Mouse (Mus musculus) Patski (cell line): ENCODE results near the gene Katnb1. TPM values are rescaled to one million over a fixed set of nuclear protein-coding genes. Genes with fewer than 3 reads are reported as not detected.

Experiments
- ATAC-seq: fragments of 100-300 bp; one replicate; pipeline ENCODE4 v1.8.0; 2021
- CTCF ChIA-PET: fragments of 350-600 bp; sonication (Branson Sonifier 250); formaldehyde crosslinking; loops from one replicate; lab custom pipeline; 2022; ENCODE audit warnings: inconsistent platforms; lab: Charles Lee
- POLR2A ChIA-PET: fragments of 350-600 bp; sonication (Branson Sonifier 250); formaldehyde crosslinking; loops from one replicate; lab custom pipeline; 2022; ENCODE audit warnings: antibody characterized with exemption, inconsistent platforms; lab: Charles Lee
- DNase-seq: peaks from one replicate; pipeline ENCODE4 v3.0.0-alpha.2; 2011; ENCODE audit warnings: low read depth, low spot score
- H3K27me3 ChIP-seq: fragments of 371-371 bp; one replicate; pipeline ENCODE4 v1.5.1; 2021
- CTCF ChIP-seq: fragments of 100-300 bp; IDR thresholded peaks from one replicate; pipeline ENCODE4 v1.5.1; 2021
- in situ Hi-C: fragments of 300-500 bp; cut with MboI; formaldehyde crosslinking; loops from 3 replicates; pipeline ENCODE4 v1.11.1; 2018; ENCODE audit warnings: low pct_unique_long_range_greater_than_20kb, mixed read lengths
- polyA plus RNA-seq: library from polyadenylated mRNA; unstranded; gene quantifications from one replicate; pipeline ENCODE4 v1.2.3, GENCODE M21; 2021

The Katnb1 gene
- polyA plus RNA-seq, 1 experiment from 2014 or later = 28.2 TPM

- DNase-seq (no peak), ATAC-seq (no peak)
- TF ChIP-seq CTCF = no peak
- CTCF ChIA-PET = interaction anchor here (1.0 to 1.2 kb wide), 2 partner anchors 12 to 67 kb away, joined by 3 to 4 read pairs; no protein-coding TSS in a partner anchor
- H3K27me3 ChIP-seq = no peaks in the 10 kb centered on the region
- in situ Hi-C loops = loop anchor here (10.0 kb wide), 1 partner anchor 69 kb away; the partner anchor contains the start of gene Kifc3
- POLR2A ChIA-PET = interaction anchor here (1.2 to 1.4 kb wide), 2 partner anchors 30 to 54 kb away, joined by 3 read pairs; no protein-coding TSS in a partner anchor
Measured at GRCm38 (mm10) chr8:95136218-95136617, 55.2 kb downstream of the Katnb1 start.

- ATAC-seq = no peak
- in situ Hi-C loops = loop anchor here (10.0 kb wide), 1 partner anchor 68 kb away; the partner anchor contains the start of gene Kifc3
- no peaks in the 10 kb centered on the region for H3K27me3 ChIP-seq
- POLR2A ChIA-PET = interaction anchor here (0.5 to 1.4 kb wide), 4 partner anchors 23 to 196 kb away, joined by 3 to 5 read pairs (median 3); no protein-coding TSS in a partner anchor
- CTCF ChIA-PET = no interaction called here
- DNase-seq = no peak
- no peak for TF ChIP-seq CTCF
Measured at GRCm38 (mm10) chr8:95137201-95137600, 56.2 kb downstream of the Katnb1 start.

GRCm38 (mm10) chr8:95137641-95138098 is 56.7 kb downstream of the Katnb1 start:
- ChIA-PET POLR2A (interaction anchor here (0.9 to 1.4 kb wide), 2 partner anchors 24 to 29 kb away, joined by 3 to 5 read pairs; no protein-coding TSS in a partner anchor), CTCF (interaction anchor here (1.4 kb wide), 1 partner anchor 66 kb away, joined by 7 read pairs; no protein-coding TSS in a partner anchor)
- ATAC-seq (peak; percentile 82), DNase-seq (no peak)
- in situ Hi-C loops = loop anchor here (10.0 kb wide), 1 partner anchor 67 kb away; the partner anchor contains the start of gene Kifc3
- no peaks in the 10 kb centered on the region for H3K27me3 ChIP-seq
- TF ChIP-seq CTCF = no peak

- peak; percentile 10 for ATAC-seq
Measured at GRCm38 (mm10) chr8:95138341-95139050, 57.5 kb downstream of the Katnb1 start.

GRCm38 (mm10) chr8:95139051-95139365 is 58.0 kb downstream of the Katnb1 start:
- H3K27me3 ChIP-seq = no peaks in the 10 kb centered on the region
- DNase-seq (no peak), ATAC-seq (no peak)
- ChIA-PET CTCF (interaction anchor here (1.7 kb wide), 1 partner anchor 45 kb away, joined by 3 read pairs; no protein-coding TSS in a partner anchor), POLR2A (interaction anchor here (0.7 to 1.0 kb wide), 2 partner anchors 24 to 61 kb away, joined by 3 read pairs; no protein-coding TSS in a partner anchor)
- TF ChIP-seq CTCF = no peak
- in situ Hi-C loops = loop anchor here (10.0 kb wide), 1 partner anchor 66 kb away; the partner anchor contains the start of gene Kifc3

More at GRCm38 (mm10) chr8:95138341-95139050, 57.5 kb downstream of the Katnb1 start:
- TF ChIP-seq CTCF = no peak
- ChIA-PET CTCF (interaction anchor here (0.8 to 1.7 kb wide), 3 partner anchors 31 to 65 kb away, joined by 3 to 7 read pairs (median 3); no protein-coding TSS in a partner anchor), POLR2A (interaction anchor here (0.7 to 1.0 kb wide), 2 partner anchors 24 to 61 kb away, joined by 3 read pairs; no protein-coding TSS in a partner anchor)
- in situ Hi-C loops = loop anchor here (10.0 kb wide), 1 partner anchor 66 kb away; the partner anchor contains the start of gene Kifc3
- DNase-seq = no peak
- H3K27me3 ChIP-seq = no peaks in the 10 kb centered on the region

- no peak for TF ChIP-seq CTCF
- ATAC-seq (no peak), DNase-seq (no peak)
- ChIA-PET CTCF (interaction anchor here (1.4 to 2.4 kb wide), 2 partner anchors 15 to 60 kb away, joined by 5 read pairs; no protein-coding TSS in a partner anchor), POLR2A (interaction anchor here (0.6 to 1.6 kb wide), 5 partner anchors 9 to 1093 kb away, joined by 3 to 6 read pairs (median 3); no protein-coding TSS in a partner anchor)
- H3K27me3 ChIP-seq = no peaks in the 10 kb centered on the region
- in situ Hi-C loops = no loop called here
Measured at GRCm38 (mm10) chr8:95140555-95140954, 59.6 kb downstream of the Katnb1 start.

GRCm38 (mm10) chr8:95141026-95141425 is 60.0 kb downstream of the Katnb1 start:
- CTCF ChIA-PET = interaction anchor here (1.4 to 2.4 kb wide), 2 partner anchors 14 to 60 kb away, joined by 5 read pairs; no protein-coding TSS in a partner anchor
- POLR2A ChIA-PET = interaction anchor here (0.6 to 2.4 kb wide), 6 partner anchors 9 to 1094 kb away, joined by 3 to 17 read pairs (median 4); no protein-coding TSS in a partner anchor
- ATAC-seq (no peak), DNase-seq (no peak)
- in situ Hi-C loops = no loop called here
- no peak for TF ChIP-seq CTCF
- no peaks in the 10 kb centered on the region for H3K27me3 ChIP-seq

- in situ Hi-C loops = no loop called here
- TF ChIP-seq CTCF = no peak
- ATAC-seq (no peak), DNase-seq (no peak)
- H3K27me3 ChIP-seq = no peaks in the 10 kb centered on the region
- ChIA-PET POLR2A (interaction anchor here (0.5 to 2.4 kb wide), 7 partner anchors 9 to 226 kb away, joined by 3 to 17 read pairs (median 4); no protein-coding TSS in a partner anchor), CTCF (interaction anchor here (1.4 to 2.4 kb wide), 2 partner anchors 14 to 59 kb away, joined by 5 read pairs; no protein-coding TSS in a partner anchor)
Measured at GRCm38 (mm10) chr8:95141469-95142074, 60.6 kb downstream of the Katnb1 start.

- in situ Hi-C loops = no loop called here
- no peak for TF ChIP-seq CTCF
- ChIA-PET CTCF (interaction anchor here (0.7 to 2.4 kb wide), 2 partner anchors 37 to 58 kb away, joined by 3 to 5 read pairs; no protein-coding TSS in a partner anchor), POLR2A (interaction anchor here (0.5 to 2.4 kb wide), 8 partner anchors 8 to 227 kb away, joined by 3 to 17 read pairs (median 4); no protein-coding TSS in a partner anchor)
- H3K27me3 ChIP-seq = no peaks in the 10 kb centered on the region
- peak; percentile 13 for ATAC-seq
- DNase-seq = no peak
Measured at GRCm38 (mm10) chr8:95142075-95142831, 61.3 kb downstream of the Katnb1 start.
